Mouse (Mus musculus) ovary, postnatal 14 days (tissue): ENCODE measurements around the gene Gm37240.
"Not testable (repeated sequence)": the region's sequence is repeated elsewhere in the genome, so short reads cannot be mapped to it uniquely, and the experiment has no call there.

Experiments
- DNase-seq: peaks from one replicate; pipeline ENCODE4 v3.0.0; 2022; ENCODE audit warnings: low spot score

The Gm37240 gene

GRCm38 (mm10) chr3:84665255-84666073 lies 1221.9 kb downstream of the Gm37240 start:
- DNase-seq: no peak

- DNase-seq: no peak
These were observed 1222.6 kb downstream of the Gm37240 start for GRCm38 (mm10) chr3:84664686-84665085.

- no peak for DNase-seq
These were observed 1223.5 kb downstream of the Gm37240 start for GRCm38 (mm10) chr3:84663858-84664257.

- DNase-seq: no peak
These were observed 1224.2 kb downstream of the Gm37240 start for GRCm38 (mm10) chr3:84663079-84663478.

GRCm38 (mm10) chr3:84660380-84660779 lies 1226.9 kb downstream of the Gm37240 start:
- no peak for DNase-seq

GRCm38 (mm10) chr3:84658872-84659271 lies 1228.4 kb downstream of the Gm37240 start:
- no peak for DNase-seq

- DNase-seq: no peak
These were observed 1229.3 kb downstream of the Gm37240 start for GRCm38 (mm10) chr3:84658017-84658416.

- no peak for DNase-seq
These were observed 1230.1 kb downstream of the Gm37240 start for GRCm38 (mm10) chr3:84657240-84657639.

GRCm38 (mm10) chr3:84655785-84656150 lies 1231.5 kb downstream of the Gm37240 start:
- not testable (repeated sequence) for DNase-seq

GRCm38 (mm10) chr3:84654900-84655784 lies 1232.2 kb downstream of the Gm37240 start:
- DNase-seq: no peak

GRCm38 (mm10) chr3:84654246-84654826 lies 1233.0 kb downstream of the Gm37240 start:
- DNase-seq: no peak

- no peak for DNase-seq
These were observed 1233.6 kb downstream of the Gm37240 start for GRCm38 (mm10) chr3:84653557-84654245.

GRCm38 (mm10) chr3:84652643-84653556 lies 1234.4 kb downstream of the Gm37240 start:
- DNase-seq: no peak

GRCm38 (mm10) chr3:84649578-84650327 lies 1237.6 kb downstream of the Gm37240 start:
- DNase-seq: no peak

GRCm38 (mm10) chr3:84648069-84648468 lies 1239.2 kb downstream of the Gm37240 start:
- not testable (repeated sequence) for DNase-seq

- no peak for DNase-seq
These were observed 1239.7 kb downstream of the Gm37240 start for GRCm38 (mm10) chr3:84647616-84648015.

- DNase-seq: no peak
These were observed 1240.9 kb downstream of the Gm37240 start for GRCm38 (mm10) chr3:84646331-84646845.

GRCm38 (mm10) chr3:84646007-84646290 lies 1241.4 kb downstream of the Gm37240 start:
- no peak for DNase-seq

GRCm38 (mm10) chr3:84645156-84646006 lies 1241.9 kb downstream of the Gm37240 start:
- no peak for DNase-seq
